Mouse (Mus musculus): Measurements from ENCODE around the gene Nudt8. TPM values are rescaled to one million over a fixed set of nuclear protein-coding genes. Genes with fewer than 3 reads are reported as not detected.
A peak's percentile ranks its signal among the peaks of the same experiment; 100 is the strongest.
"Not testable (repeated sequence)": the region's sequence is repeated elsewhere in the genome, so short reads cannot be mapped to it uniquely, and the experiment has no call there.

Gene Nudt8
- polyA plus RNA-seq (2015; fragmentation: Nextera tagmentation; extraction: Ambion mirVana) = 24.5 and 28.8 TPM in 2 replicates

GRCm38 (mm10) chr19:4000119-4000900 lies at the start of gene Nudt8, which contains the start of gene Gm49405:
TSS of gene Nudt8 (plus strand) at chr19:4000580.
TSS of gene Gm49405 (plus strand) at chr19:4000626.
- H3K4me2 ChIP-seq (ENCODE audit: low read length) = peak within 1 kb of the TSS; percentile 91
- WGBS = under 1% methylated on average over 64 of the region's 64 CpGs
- peak within 1 kb of the TSS; percentile 93 for H3K9ac ChIP-seq (ENCODE audit: low read depth, low read length)
- peaks cover 2% of the 10 kb centered on the region; the same call in 1 of the 2 replicates for H3K36me3 ChIP-seq (ENCODE audit: control insufficient read depth, insufficient read depth, low read length)
- no peaks in the 10 kb centered on the region for H3K9me3 ChIP-seq (replicated peaks; ENCODE audit: control insufficient read depth, low read length, poor library complexity, severe bottlenecking)
- H3K4me3 ChIP-seq (ENCODE audit: low read depth, low read length) = peak within 1 kb of the TSS; percentile 81
- no peaks in the 10 kb centered on the region for H3K27me3 ChIP-seq (ENCODE audit: control insufficient read depth, insufficient read depth, low read depth, low read length)
- H3K27ac ChIP-seq (ENCODE audit: low read length) = peak within 1 kb of the TSS; percentile 97
- H3K4me1 ChIP-seq (ENCODE audit: control insufficient read depth, insufficient read depth, low read length) = peaks cover 16% of the 10 kb centered on the region
- ATAC-seq = peak; percentile 92

- H3K4me2 ChIP-seq (ENCODE audit: low read length) = no peak overlapping the region
- no peaks in the 10 kb centered on the region for H3K27me3 ChIP-seq (ENCODE audit: control insufficient read depth, insufficient read depth, low read depth, low read length)
- H3K4me1 ChIP-seq (ENCODE audit: control insufficient read depth, insufficient read depth, low read length) = no peaks in the 10 kb centered on the region
- H3K27ac ChIP-seq (ENCODE audit: low read length) = no peak overlapping the region
- H3K9ac ChIP-seq (ENCODE audit: low read depth, low read length) = no peak overlapping the region
- no peaks in the 10 kb centered on the region for H3K9me3 ChIP-seq (replicated peaks; ENCODE audit: control insufficient read depth, low read length, poor library complexity, severe bottlenecking)
- no peaks in the 10 kb centered on the region for H3K36me3 ChIP-seq (ENCODE audit: control insufficient read depth, insufficient read depth, low read length)
- no peak overlapping the region for H3K4me3 ChIP-seq (ENCODE audit: low read depth, low read length)
- ATAC-seq = no peak
Measured at GRCm38 (mm10) chr19:3951461-3951860, 48.9 kb upstream of the Nudt8 start.

- no peaks in the 10 kb centered on the region for H3K36me3 ChIP-seq (ENCODE audit: control insufficient read depth, insufficient read depth, low read length)
- no peaks in the 10 kb centered on the region for H3K27me3 ChIP-seq (ENCODE audit: control insufficient read depth, insufficient read depth, low read depth, low read length)
- 68% methylated on average over 1 of the region's 1 CpGs for WGBS
- H3K4me1 ChIP-seq (ENCODE audit: control insufficient read depth, insufficient read depth, low read length) = no peaks in the 10 kb centered on the region
- no peak overlapping the region for H3K4me3 ChIP-seq (ENCODE audit: low read depth, low read length)
- no peak overlapping the region for H3K4me2 ChIP-seq (ENCODE audit: low read length)
- H3K9me3 ChIP-seq (replicated peaks; ENCODE audit: control insufficient read depth, low read length, poor library complexity, severe bottlenecking) = no peaks in the 10 kb centered on the region
- no peak overlapping the region for H3K9ac ChIP-seq (ENCODE audit: low read depth, low read length)
- no peak overlapping the region for H3K27ac ChIP-seq (ENCODE audit: low read length)
- no peak for ATAC-seq
Measured at GRCm38 (mm10) chr19:3952099-3952498, 48.3 kb upstream of the Nudt8 start.

- ATAC-seq = no peak
- no peaks in the 10 kb centered on the region for H3K4me1 ChIP-seq (ENCODE audit: control insufficient read depth, insufficient read depth, low read length)
- H3K27ac ChIP-seq (ENCODE audit: low read length) = no peak overlapping the region
- H3K9me3 ChIP-seq (replicated peaks; ENCODE audit: control insufficient read depth, low read length, poor library complexity, severe bottlenecking) = no peaks in the 10 kb centered on the region
- WGBS = 81% methylated on average over 3 of the region's 3 CpGs
- no peak overlapping the region for H3K4me3 ChIP-seq (ENCODE audit: low read depth, low read length)
- no peaks in the 10 kb centered on the region for H3K27me3 ChIP-seq (ENCODE audit: control insufficient read depth, insufficient read depth, low read depth, low read length)
- H3K9ac ChIP-seq (ENCODE audit: low read depth, low read length) = no peak overlapping the region
- no peaks in the 10 kb centered on the region for H3K36me3 ChIP-seq (ENCODE audit: control insufficient read depth, insufficient read depth, low read length)
- H3K4me2 ChIP-seq (ENCODE audit: low read length) = no peak overlapping the region
Measured at GRCm38 (mm10) chr19:3955033-3955432, 45.3 kb upstream of the Nudt8 start.

GRCm38 (mm10) chr19:3955804-3956203 lies 44.6 kb upstream of the Nudt8 start:
- no peak overlapping the region for H3K9ac ChIP-seq (ENCODE audit: low read depth, low read length)
- no peak overlapping the region for H3K27ac ChIP-seq (ENCODE audit: low read length)
- H3K4me2 ChIP-seq (ENCODE audit: low read length) = no peak overlapping the region
- H3K36me3 ChIP-seq (ENCODE audit: control insufficient read depth, insufficient read depth, low read length) = no peaks in the 10 kb centered on the region
- H3K4me1 ChIP-seq (ENCODE audit: control insufficient read depth, insufficient read depth, low read length) = no peaks in the 10 kb centered on the region
- ATAC-seq = no peak
- H3K4me3 ChIP-seq (ENCODE audit: low read depth, low read length) = no peak overlapping the region
- WGBS = 57% methylated on average over 4 of the region's 4 CpGs
- H3K27me3 ChIP-seq (ENCODE audit: control insufficient read depth, insufficient read depth, low read depth, low read length) = no peaks in the 10 kb centered on the region
- no peaks in the 10 kb centered on the region for H3K9me3 ChIP-seq (replicated peaks; ENCODE audit: control insufficient read depth, low read length, poor library complexity, severe bottlenecking)

- H3K4me3 ChIP-seq (ENCODE audit: low read depth, low read length); H3K27me3 ChIP-seq (ENCODE audit: control insufficient read depth, insufficient read depth, low read depth, low read length); H3K4me1 ChIP-seq (ENCODE audit: control insufficient read depth, insufficient read depth, low read length); H3K27ac ChIP-seq (ENCODE audit: low read length); ATAC-seq; H3K9me3 ChIP-seq (replicated peaks; ENCODE audit: control insufficient read depth, low read length, poor library complexity, severe bottlenecking); H3K36me3 ChIP-seq (ENCODE audit: control insufficient read depth, insufficient read depth, low read length); H3K9ac ChIP-seq (ENCODE audit: low read depth, low read length); H3K4me2 ChIP-seq (ENCODE audit: low read length): not testable (repeated sequence)
- 85% methylated on average over 5 of the region's 5 CpGs for WGBS
Measured at GRCm38 (mm10) chr19:3957296-3958036, 42.9 kb upstream of the Nudt8 start.

GRCm38 (mm10) chr19:3958470-3958869 lies 41.9 kb upstream of the Nudt8 start, which contains the start of gene Aldh3b3:
TSS of gene Aldh3b3 (plus strand) at chr19:3958645.
- H3K27me3 ChIP-seq (ENCODE audit: control insufficient read depth, insufficient read depth, low read depth, low read length) = no peaks in the 10 kb centered on the region
- H3K4me1 ChIP-seq (ENCODE audit: control insufficient read depth, insufficient read depth, low read length) = no peaks in the 10 kb centered on the region
- WGBS = 78% methylated on average over 4 of the region's 4 CpGs
- no peaks in the 10 kb centered on the region for H3K9me3 ChIP-seq (replicated peaks; ENCODE audit: control insufficient read depth, low read length, poor library complexity, severe bottlenecking)
- H3K9ac ChIP-seq (ENCODE audit: low read depth, low read length) = no peak within 1 kb of the TSS
- no peak within 1 kb of the TSS for H3K27ac ChIP-seq (ENCODE audit: low read length)
- no peak for ATAC-seq
- no peak within 1 kb of the TSS for H3K4me3 ChIP-seq (ENCODE audit: low read depth, low read length)
- H3K4me2 ChIP-seq (ENCODE audit: low read length) = no peak within 1 kb of the TSS
- H3K36me3 ChIP-seq (ENCODE audit: control insufficient read depth, insufficient read depth, low read length) = no peaks in the 10 kb centered on the region

GRCm38 (mm10) chr19:3959030-3959429 lies 41.4 kb upstream of the Nudt8 start:
- Histone ChIP-seq H3K4me2 (ENCODE audit: low read length) (no peak overlapping the region), H3K4me3 (ENCODE audit: low read depth, low read length) (no peak overlapping the region), H3K4me1 (ENCODE audit: control insufficient read depth, insufficient read depth, low read length) (no peaks in the 10 kb centered on the region), H3K9ac (ENCODE audit: low read depth, low read length) (no peak overlapping the region), H3K27ac (ENCODE audit: low read length) (no peak overlapping the region), H3K36me3 (ENCODE audit: control insufficient read depth, insufficient read depth, low read length) (no peaks in the 10 kb centered on the region), H3K27me3 (ENCODE audit: control insufficient read depth, insufficient read depth, low read depth, low read length) (no peaks in the 10 kb centered on the region), H3K9me3 (replicated peaks; ENCODE audit: control insufficient read depth, low read length, poor library complexity, severe bottlenecking) (no peaks in the 10 kb centered on the region)
- no peak for ATAC-seq

GRCm38 (mm10) chr19:3960211-3960610 lies 40.2 kb upstream of the Nudt8 start:
- Histone ChIP-seq H3K4me2 (ENCODE audit: low read length) (no peak overlapping the region), H3K4me1 (ENCODE audit: control insufficient read depth, insufficient read depth, low read length) (no peaks in the 10 kb centered on the region), H3K36me3 (ENCODE audit: control insufficient read depth, insufficient read depth, low read length) (no peaks in the 10 kb centered on the region), H3K9me3 (replicated peaks; ENCODE audit: control insufficient read depth, low read length, poor library complexity, severe bottlenecking) (no peaks in the 10 kb centered on the region), H3K27me3 (ENCODE audit: control insufficient read depth, insufficient read depth, low read depth, low read length) (no peaks in the 10 kb centered on the region), H3K4me3 (ENCODE audit: low read depth, low read length) (no peak overlapping the region), H3K27ac (ENCODE audit: low read length) (no peak overlapping the region), H3K9ac (ENCODE audit: low read depth, low read length) (no peak overlapping the region)
- 80% methylated on average over 5 of the region's 5 CpGs for WGBS
- ATAC-seq = no peak

All from midbrain, embryonic 16.5 days (tissue).